Mouse (Mus musculus) activated CD4-positive, CD25-positive, alpha-beta regulatory T cell, adult 9 weeks (primary cell): Measurements from ENCODE around the gene Cst3. TPM values are rescaled to one million over a fixed set of nuclear protein-coding genes. Genes with fewer than 3 reads are reported as not detected.

Source experiments
- polyA plus RNA-seq: library from polyadenylated mRNA; unstranded; fragments of 100-300 nt; shearing (Covaris generic); gene quantifications from one replicate; pipeline ENCODE4 v1.2.1, GENCODE M21; 2017

The Cst3 gene
- 188 TPM for polyA plus RNA-seq

DNA sequence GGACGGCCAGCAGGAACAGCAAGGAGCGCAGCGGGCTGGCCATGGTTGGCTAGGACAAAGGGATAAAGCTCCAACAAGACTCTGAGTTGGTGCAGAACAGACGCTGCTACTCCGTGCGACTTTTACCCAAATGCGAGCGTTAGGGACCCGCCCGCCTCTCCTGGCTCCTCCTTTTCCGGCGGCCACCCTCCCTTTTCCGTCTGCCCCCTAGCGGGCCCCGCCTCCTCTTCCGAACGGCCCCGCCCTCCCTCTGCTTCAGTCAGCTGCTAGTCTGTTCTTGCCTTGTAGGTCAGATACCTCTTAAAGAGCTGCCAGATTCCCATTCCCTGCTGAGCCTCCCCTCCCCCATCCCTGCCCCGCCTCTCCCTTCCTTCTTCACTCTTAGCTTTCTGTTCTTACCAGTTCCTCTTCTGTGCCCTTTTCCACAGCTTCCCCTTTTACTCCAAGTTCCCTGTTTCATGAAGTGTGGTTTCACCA is at the start of gene Cst3:
TSS of gene Cst3 (minus strand) at position 358 of the 477 bp plus-strand sequence.

DNA sequence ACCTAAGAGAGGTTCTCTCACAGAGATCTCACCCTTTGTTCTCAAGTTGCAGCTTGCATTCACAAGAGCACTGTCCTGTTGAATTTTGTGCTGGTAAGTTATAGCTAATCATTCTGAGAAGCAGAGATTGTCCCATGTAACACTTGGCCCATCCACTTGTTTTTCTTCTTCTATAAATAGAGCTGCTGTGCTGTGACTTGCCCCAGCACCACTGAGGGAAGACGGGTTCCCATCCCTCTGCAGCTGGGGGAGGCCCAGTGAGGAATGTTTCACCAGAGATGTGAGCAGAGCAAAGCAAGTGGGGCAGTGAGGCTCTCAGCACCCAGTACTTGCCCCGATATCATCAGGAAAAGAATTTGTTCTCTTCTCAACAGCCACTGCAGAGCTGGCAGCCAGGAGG is 10.5 kb downstream of the Cst3 start, which contains the start of gene 9230104L09Rik:
TSS of gene 9230104L09Rik (minus strand) at position 73 of the 400 bp plus-strand sequence.

DNA sequence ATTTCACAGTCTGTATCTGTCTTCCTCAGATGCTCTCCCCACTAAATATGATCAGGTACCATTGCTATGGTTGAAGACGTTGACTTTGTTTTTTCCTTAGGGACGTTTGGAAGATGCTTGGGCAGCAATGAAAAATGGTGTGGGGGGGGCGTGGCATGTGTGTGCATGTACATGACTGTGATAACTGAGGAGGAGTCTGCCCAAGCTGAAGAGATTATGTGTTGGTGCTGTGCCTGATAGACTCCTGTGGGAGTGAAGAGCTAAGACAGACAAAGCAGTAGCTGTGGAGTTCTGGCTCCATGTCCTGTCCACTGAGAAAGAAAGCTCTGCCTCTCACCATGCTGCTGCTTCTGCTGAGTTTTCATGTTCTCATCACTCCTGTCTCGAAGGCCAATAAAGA is 40.6 kb downstream of the Cst3 start, which contains the start of gene Cst9:
TSS of gene Cst9 (plus strand) at position 236 of the 400 bp plus-strand sequence.

Other genes with a start within 250 kb of the Cst3 start
- gene Nxt1, start 203.1 kb downstream of the Cst3 start, polyA plus RNA-seq = 69.9 TPM
- 22.3 TPM for gene Gzf1, start 194.7 kb downstream of the Cst3 start, polyA plus RNA-seq
- 1.9 TPM for gene Napb, start 143.2 kb downstream of the Cst3 start, polyA plus RNA-seq
- not detected for gene Cstl1, start 125.3 kb downstream of the Cst3 start, polyA plus RNA-seq
- not detected for gene Cst11, start 104.2 kb downstream of the Cst3 start, polyA plus RNA-seq
- not detected for gene 8030411F24Rik, start 93.7 kb downstream of the Cst3 start, polyA plus RNA-seq
- not detected for gene Cst12, start 86.3 kb downstream of the Cst3 start, polyA plus RNA-seq
- not detected for gene Cst8, start 76.9 kb downstream of the Cst3 start, polyA plus RNA-seq
- gene Cst13, start 55.6 kb downstream of the Cst3 start, polyA plus RNA-seq = not detected
- not detected for gene Cst9, start 40.5 kb downstream of the Cst3 start, polyA plus RNA-seq
- gene 9230104L09Rik, start 10.7 kb downstream of the Cst3 start, polyA plus RNA-seq = not detected
- gene Gm1330, start 127.6 kb upstream of the Cst3 start, polyA plus RNA-seq = not detected
- not detected for gene Gm10750, start 141.5 kb upstream of the Cst3 start, polyA plus RNA-seq